Mouse (Mus musculus): ENCODE measurements at regions not wholly inside any gene's neighbourhood (a gene's known extent, or its start where the extent isn't known, plus 50 kb on each side); places are given as distances from the start of the nearest gene placed in this dataset.
"Not testable (repeated sequence)": the region's sequence is repeated elsewhere in the genome, so short reads cannot be mapped to it uniquely, and the experiment has no call there.

GRCm38 (mm10) chr9:85920745-85921614 lies 78.8 kb downstream of the Tpbg start:
- no peak overlapping the region for H3K27ac ChIP-seq (ENCODE audit: insufficient read depth, low read length)
- H3K4me1 ChIP-seq (ENCODE audit: control insufficient read depth, insufficient read depth, low read length): no peaks in the 10 kb centered on the region
- TF ChIP-seq CTCF (IDR thresholded peaks at IDR 0.05; ENCODE audit: extremely low read depth, insufficient read depth, low read length) (no peak), POLR2A (IDR thresholded peaks at IDR 0.05; ENCODE audit: extremely low read depth, insufficient read depth, low read length) (no peak)
- H3K4me3 ChIP-seq (ENCODE audit: insufficient read depth, low read length): no peak overlapping the region

GRCm38 (mm10) chr9:85925259-85925658 lies 83.1 kb downstream of the Tpbg start:
- TF ChIP-seq POLR2A (IDR thresholded peaks at IDR 0.05; ENCODE audit: extremely low read depth, insufficient read depth, low read length): no peak
- no peak for TF ChIP-seq CTCF (IDR thresholded peaks at IDR 0.05; ENCODE audit: extremely low read depth, insufficient read depth, low read length)
- Histone ChIP-seq H3K27ac (ENCODE audit: insufficient read depth, low read length) (no peak overlapping the region), H3K4me1 (ENCODE audit: control insufficient read depth, insufficient read depth, low read length) (no peaks in the 10 kb centered on the region), H3K4me3 (ENCODE audit: insufficient read depth, low read length) (no peak overlapping the region)

GRCm38 (mm10) chr9:85932209-85932608 lies 90.0 kb downstream of the Tpbg start:
- H3K4me3 ChIP-seq (ENCODE audit: insufficient read depth, low read length): no peak overlapping the region
- TF ChIP-seq CTCF (IDR thresholded peaks at IDR 0.05; ENCODE audit: extremely low read depth, insufficient read depth, low read length): no peak
- TF ChIP-seq POLR2A (IDR thresholded peaks at IDR 0.05; ENCODE audit: extremely low read depth, insufficient read depth, low read length): no peak
- H3K27ac ChIP-seq (ENCODE audit: insufficient read depth, low read length): no peak overlapping the region

GRCm38 (mm10) chr9:85943066-85943684 lies 101.0 kb downstream of the Tpbg start:
- H3K4me3 ChIP-seq (ENCODE audit: insufficient read depth, low read length); H3K4me1 ChIP-seq (ENCODE audit: control insufficient read depth, insufficient read depth, low read length); H3K27ac ChIP-seq (ENCODE audit: insufficient read depth, low read length): not testable (repeated sequence)

More at GRCm38 (mm10) chr9:85932209-85932608, 90.0 kb downstream of the Tpbg start:
- no peaks in the 10 kb centered on the region for H3K4me1 ChIP-seq (ENCODE audit: control insufficient read depth, insufficient read depth, low read length)

- TF ChIP-seq POLR2A (IDR thresholded peaks at IDR 0.05; ENCODE audit: extremely low read depth, insufficient read depth, low read length) (no peak), CTCF (IDR thresholded peaks at IDR 0.05; ENCODE audit: extremely low read depth, insufficient read depth, low read length) (peak; percentile 35; the same call in 1 of the 2 replicates)
- no peak overlapping the region for H3K27ac ChIP-seq (ENCODE audit: insufficient read depth, low read length)
- no peak overlapping the region for H3K4me3 ChIP-seq (ENCODE audit: insufficient read depth, low read length)
- H3K4me1 ChIP-seq (ENCODE audit: control insufficient read depth, insufficient read depth, low read length): no peaks in the 10 kb centered on the region; the same call in 1 of the 2 replicates
Observed at GRCm38 (mm10) chr9:85948495-85949137, 106.4 kb downstream of the Tpbg start.

GRCm38 (mm10) chr9:85951777-85952176 lies 109.6 kb downstream of the Tpbg start:
- no peak overlapping the region for H3K27ac ChIP-seq (ENCODE audit: insufficient read depth, low read length)
- TF ChIP-seq CTCF (IDR thresholded peaks at IDR 0.05; ENCODE audit: extremely low read depth, insufficient read depth, low read length) (no peak), POLR2A (IDR thresholded peaks at IDR 0.05; ENCODE audit: extremely low read depth, insufficient read depth, low read length) (no peak)
- no peaks in the 10 kb centered on the region; the same call in 1 of the 2 replicates for H3K4me1 ChIP-seq (ENCODE audit: control insufficient read depth, insufficient read depth, low read length)
- H3K4me3 ChIP-seq (ENCODE audit: insufficient read depth, low read length): no peak overlapping the region

GRCm38 (mm10) chr9:85970076-85970475 lies 127.9 kb downstream of the Tpbg start:
- Histone ChIP-seq H3K4me1 (ENCODE audit: control insufficient read depth, insufficient read depth, low read length) (no peaks in the 10 kb centered on the region), H3K27ac (ENCODE audit: insufficient read depth, low read length) (no peak overlapping the region), H3K4me3 (ENCODE audit: insufficient read depth, low read length) (no peak overlapping the region)
- TF ChIP-seq POLR2A (IDR thresholded peaks at IDR 0.05; ENCODE audit: extremely low read depth, insufficient read depth, low read length) (no peak), CTCF (IDR thresholded peaks at IDR 0.05; ENCODE audit: extremely low read depth, insufficient read depth, low read length) (no peak)

- Histone ChIP-seq H3K4me1 (ENCODE audit: control insufficient read depth, insufficient read depth, low read length) (no peaks in the 10 kb centered on the region), H3K4me3 (ENCODE audit: insufficient read depth, low read length) (no peak overlapping the region), H3K27ac (ENCODE audit: insufficient read depth, low read length) (no peak overlapping the region)
- TF ChIP-seq CTCF (IDR thresholded peaks at IDR 0.05; ENCODE audit: extremely low read depth, insufficient read depth, low read length) (no peak), POLR2A (IDR thresholded peaks at IDR 0.05; ENCODE audit: extremely low read depth, insufficient read depth, low read length) (no peak)
Observed at GRCm38 (mm10) chr9:85981428-85981827, 139.2 kb downstream of the Tpbg start.

- not testable (repeated sequence) for H3K4me1 ChIP-seq (ENCODE audit: control insufficient read depth, insufficient read depth, low read length); H3K4me3 ChIP-seq (ENCODE audit: insufficient read depth, low read length); H3K27ac ChIP-seq (ENCODE audit: insufficient read depth, low read length)
Observed at GRCm38 (mm10) chr9:85983516-85983915, 141.3 kb downstream of the Tpbg start.

GRCm38 (mm10) chr9:85985671-85986070 lies 143.5 kb downstream of the Tpbg start:
- no peaks in the 10 kb centered on the region for H3K4me1 ChIP-seq (ENCODE audit: control insufficient read depth, insufficient read depth, low read length)
- TF ChIP-seq POLR2A (IDR thresholded peaks at IDR 0.05; ENCODE audit: extremely low read depth, insufficient read depth, low read length) (no peak), CTCF (IDR thresholded peaks at IDR 0.05; ENCODE audit: extremely low read depth, insufficient read depth, low read length) (no peak)
- H3K27ac ChIP-seq (ENCODE audit: insufficient read depth, low read length): no peak overlapping the region
- H3K4me3 ChIP-seq (ENCODE audit: insufficient read depth, low read length): no peak overlapping the region
